Mouse (Mus musculus) thymus, adult 2 months (tissue): ENCODE data around the gene Slc12a5.

Experiments used
- CTCF ChIP-seq: fragments of 200-500 bp; IDR thresholded peaks from 2 replicates; pipeline ENCODE4 v1.5.1; 2012; ENCODE audit warnings: mild to moderate bottlenecking, control low read depth, low read length, moderate library complexity, borderline replicate concordance; ENCODE audit not compliant: control insufficient read depth, poor library complexity, insufficient read depth; ENCODE audit errors: extremely low read depth
- POLR2A ChIP-seq: fragments of 200-500 bp; IDR thresholded peaks from 2 replicates; pipeline ENCODE4 v1.6.1; 2012; ENCODE audit warnings: mild to moderate bottlenecking, low read length, control low read depth, moderate library complexity; ENCODE audit not compliant: control insufficient read depth, poor library complexity, insufficient read depth; ENCODE audit errors: extremely low read depth

GRCm38 (mm10) chr2:165014935-165015334 lies 54.3 kb downstream of the Slc12a5 start:
- TF ChIP-seq POLR2A (no peak), CTCF (no peak)
